Mouse (Mus musculus) left cerebral cortex, postnatal 10 days (tissue): ENCODE data around the gene Lgals7. TPM values are rescaled to one million over a fixed set of nuclear protein-coding genes. Genes with fewer than 3 reads are reported as not detected.
"Not testable (repeated sequence)": the region's sequence is repeated elsewhere in the genome, so short reads cannot be mapped to it uniquely, and the experiment has no call there.

Experiments used
- DNase-seq, 2 experiments: peaks; one replicate each; pipeline ENCODE4 v3.0.0; 2021 to 2022; ENCODE audit warnings: low spot score in 2 of 2, mixed read lengths in 1 of 2; ENCODE audit errors: extremely low spot score in 1 of 2
- intact Hi-C: fragments of 180-260 bp; cut with DNase I; formaldehyde crosslinking; loops from one replicate; pipeline ENCODE4 v1.15.1; 2025
- total RNA-seq, 2 experiments: library from RNA; stranded (reverse); gene quantifications; 2 replicates each; pipeline ENCODE4 v1.2.3; 2021

Lgals7 gene
- total RNA-seq, 2 experiments from 2014 or later = 1.6 TPM; not detected in 1

DNA sequence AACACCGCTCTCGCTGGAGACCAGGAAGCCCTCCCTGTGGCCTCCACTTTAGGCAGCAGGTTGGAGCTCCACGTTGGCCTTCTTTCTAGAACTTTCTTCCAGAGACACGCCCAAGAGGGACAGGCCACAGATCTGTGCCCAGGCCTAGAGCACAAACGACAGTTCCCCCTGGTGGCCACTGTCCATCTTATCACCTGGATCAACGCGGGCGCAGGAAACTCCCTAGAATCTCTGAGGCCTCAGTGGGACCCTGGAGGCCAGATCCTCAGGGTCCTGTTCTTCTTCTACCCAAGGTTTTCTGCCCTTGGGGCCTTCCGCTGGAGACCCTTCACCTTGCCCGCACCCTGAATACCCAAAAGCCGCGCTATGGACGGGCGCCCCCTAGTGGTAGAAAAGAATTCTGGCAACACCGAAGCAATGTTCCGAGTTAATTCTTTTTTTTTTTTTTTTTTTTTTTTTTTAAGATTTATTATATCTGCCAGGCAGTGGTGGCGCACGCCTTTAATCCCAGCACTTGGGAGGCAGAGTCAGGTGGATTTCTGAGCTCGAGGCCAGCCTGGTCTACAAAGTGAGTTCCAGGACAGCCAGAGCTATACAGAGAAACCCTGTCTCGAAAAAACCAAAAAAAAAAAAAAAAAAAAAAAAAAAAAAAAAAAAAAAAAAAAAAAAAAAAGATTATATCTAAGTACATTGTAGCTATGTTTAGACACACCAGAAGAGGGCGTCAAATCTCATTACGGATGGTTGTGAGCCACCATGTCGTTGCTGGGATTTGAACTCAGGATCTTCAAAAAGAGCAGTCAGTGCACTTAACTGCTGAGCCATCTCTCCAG, 4.1 kb downstream of the Lgals7 start:
- peak in 1 of 2 experiments; percentile 79 for DNase-seq
- intact Hi-C loops = loop anchor here (5.0 kb wide), 2 partner anchors 40 to 70 kb away; partner anchors contain the start of gene Ech1

DNA sequence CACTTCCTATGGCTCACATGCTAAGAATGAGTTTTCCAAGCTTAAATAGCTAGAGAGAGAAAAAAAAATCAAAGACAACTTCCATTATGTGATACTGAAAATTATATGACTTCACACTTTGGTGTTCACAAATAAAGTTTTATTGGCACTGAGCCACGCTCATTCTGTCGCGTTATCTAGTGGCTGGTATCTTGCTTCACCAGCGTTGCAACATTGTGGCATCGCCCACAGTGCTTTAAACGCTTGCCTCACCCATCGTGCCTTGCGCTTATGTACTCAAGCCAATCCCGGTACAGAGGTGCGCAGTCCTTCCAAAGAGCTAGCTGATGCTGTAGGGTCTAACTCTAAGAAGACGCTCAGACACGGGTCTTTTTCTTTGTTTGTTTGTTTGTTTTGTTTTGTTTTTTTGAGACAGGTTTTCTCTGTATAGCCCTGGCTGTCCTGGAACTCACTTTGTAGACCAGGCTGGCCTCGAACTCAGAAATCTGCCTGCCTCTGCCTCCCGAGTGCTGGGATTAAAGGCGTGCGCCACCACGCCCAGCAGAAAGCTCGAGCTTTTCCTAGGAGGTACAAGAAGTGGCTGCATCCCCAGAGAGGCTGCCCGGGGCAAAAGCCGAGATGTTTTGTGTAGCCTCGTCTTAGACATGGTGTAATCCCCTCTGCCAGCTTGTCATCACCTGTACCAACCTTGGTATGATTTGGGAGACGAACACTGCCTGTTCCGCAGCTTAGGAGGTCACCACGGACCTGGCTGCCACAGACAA, 7.4 kb downstream of the Lgals7 start:
- intact Hi-C loops = no loop called here
- DNase-seq = peak in 1 of 2 experiments; percentile 19

DNA sequence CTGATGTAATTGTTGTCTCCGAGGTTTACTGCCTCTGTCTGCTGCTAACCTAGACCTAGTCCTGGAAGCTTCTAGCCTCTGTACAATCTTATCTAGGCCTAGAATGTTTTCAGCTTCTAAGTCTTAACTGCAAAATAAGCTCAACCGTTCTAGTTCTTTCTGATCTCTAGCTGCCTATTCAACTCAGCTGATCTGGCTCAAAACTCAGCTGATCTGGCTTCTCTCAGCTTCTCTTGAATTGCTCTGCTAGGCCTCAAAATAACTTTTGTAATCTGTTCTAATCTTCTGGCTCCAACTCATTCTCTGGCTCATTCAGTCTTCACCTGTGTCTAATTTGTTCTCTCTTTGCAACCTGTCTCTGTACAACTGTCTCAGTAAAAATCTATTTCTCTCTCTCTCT, 10.9 kb downstream of the Lgals7 start:
- DNase-seq = no peak
- intact Hi-C loops = no loop called here

DNA sequence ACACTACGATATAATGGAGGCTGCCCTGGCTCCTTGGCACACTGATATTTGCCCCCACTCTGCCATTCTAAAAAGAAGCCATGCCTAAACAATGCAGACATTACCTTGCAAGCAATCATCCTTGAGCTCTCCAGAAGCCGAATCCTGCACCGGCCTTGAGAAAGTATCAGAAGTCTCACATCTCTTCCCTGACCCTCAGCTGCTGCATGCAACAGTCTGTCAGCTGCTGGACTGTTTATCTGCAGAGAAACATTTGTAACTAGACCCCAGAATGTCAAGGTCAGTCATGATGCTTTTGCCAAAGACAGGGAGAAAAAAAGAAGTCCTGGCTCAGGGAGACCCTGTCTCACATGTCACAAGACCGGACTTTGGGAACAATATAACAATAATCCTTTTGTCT, 12.4 kb downstream of the Lgals7 start:
- intact Hi-C loops = no loop called here
- no peak for DNase-seq

DNA sequence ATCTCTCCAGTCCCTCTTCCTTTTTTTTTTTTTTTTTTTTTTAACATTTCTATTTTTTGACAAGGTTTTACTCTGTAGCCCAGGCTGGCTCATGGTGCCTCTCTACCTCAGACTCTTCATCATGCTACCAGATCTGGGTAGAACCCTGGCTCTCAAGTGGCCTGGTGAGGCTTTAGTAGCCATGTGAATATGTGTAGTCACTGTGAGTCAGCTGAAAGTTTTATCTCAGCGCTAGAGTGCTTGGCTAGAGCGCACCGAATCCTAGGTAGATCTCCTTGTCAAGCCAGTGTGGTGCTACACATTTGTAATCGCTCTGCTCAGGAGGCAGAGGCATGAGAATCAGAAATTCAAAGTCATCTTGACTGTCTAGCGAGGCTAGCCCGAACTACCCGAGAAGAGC, 13.5 kb downstream of the Lgals7 start:
- no peak for DNase-seq
- intact Hi-C loops = no loop called here

DNA sequence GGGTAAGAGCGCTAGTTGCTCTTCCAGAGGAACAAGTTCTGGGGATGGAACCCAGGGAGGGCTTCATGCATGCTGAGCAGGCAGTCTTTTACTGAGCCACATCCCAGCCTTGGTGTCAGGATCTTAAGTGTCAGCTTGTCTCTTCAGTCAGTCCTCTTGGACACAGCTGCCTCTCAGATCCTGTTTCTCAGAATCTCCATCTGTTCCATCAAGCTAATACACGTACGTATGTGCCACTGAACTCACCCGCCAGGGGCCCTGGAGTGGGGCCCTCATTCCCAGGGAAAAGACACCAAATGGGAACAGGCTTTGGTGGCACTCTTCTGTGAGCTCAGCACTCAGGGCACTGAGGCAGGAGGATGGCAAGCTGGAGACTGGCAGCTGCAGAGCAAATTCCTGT, 14.2 kb downstream of the Lgals7 start:
- intact Hi-C loops = no loop called here
- no peak for DNase-seq

DNA sequence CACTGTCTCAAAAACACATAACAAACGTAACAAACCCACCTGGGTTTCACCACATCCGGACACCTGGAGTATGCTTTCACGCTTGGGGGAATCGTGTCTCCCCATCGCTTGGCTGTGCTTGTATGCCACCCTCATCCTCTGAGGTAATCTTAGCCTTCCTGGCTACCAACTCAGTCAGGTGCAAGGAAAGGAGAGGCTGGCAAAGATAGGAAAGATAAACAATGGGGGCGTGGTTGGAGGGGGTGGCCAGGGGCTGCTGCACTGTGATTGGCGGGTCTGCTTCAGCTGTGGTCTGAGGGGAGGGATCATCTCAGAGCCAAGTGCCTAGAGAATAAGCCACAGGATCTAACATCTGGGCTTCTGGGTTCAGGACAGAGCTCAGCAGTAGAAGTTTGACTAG, 16.0 kb downstream of the Lgals7 start:
- no peak for DNase-seq

DNA sequence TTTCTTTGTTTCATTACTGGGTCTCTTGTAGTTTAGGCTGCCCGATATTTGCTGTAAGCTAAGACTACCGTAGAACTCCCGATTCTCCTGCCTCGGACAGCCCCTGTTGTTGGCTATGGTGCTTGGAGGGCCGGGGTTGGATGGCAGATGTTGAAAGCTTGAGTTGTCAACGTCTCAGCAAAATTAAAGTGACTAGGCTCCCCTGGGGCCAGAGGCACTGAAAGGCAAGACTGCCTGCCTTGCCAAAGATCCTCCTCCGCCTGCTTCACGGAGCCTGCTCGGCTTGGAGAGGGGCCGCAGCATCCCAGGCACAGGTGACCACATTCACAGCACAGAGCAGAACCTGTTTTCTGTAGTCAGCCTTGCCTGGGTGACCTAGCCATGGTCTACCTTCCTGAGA, 16.9 kb downstream of the Lgals7 start:
- DNase-seq = peak in 1 of 2 experiments; percentile 17
- intact Hi-C loops = no loop called here

More for the DNA sequence above, 16.0 kb downstream of the Lgals7 start:
- intact Hi-C loops = no loop called here

DNA sequence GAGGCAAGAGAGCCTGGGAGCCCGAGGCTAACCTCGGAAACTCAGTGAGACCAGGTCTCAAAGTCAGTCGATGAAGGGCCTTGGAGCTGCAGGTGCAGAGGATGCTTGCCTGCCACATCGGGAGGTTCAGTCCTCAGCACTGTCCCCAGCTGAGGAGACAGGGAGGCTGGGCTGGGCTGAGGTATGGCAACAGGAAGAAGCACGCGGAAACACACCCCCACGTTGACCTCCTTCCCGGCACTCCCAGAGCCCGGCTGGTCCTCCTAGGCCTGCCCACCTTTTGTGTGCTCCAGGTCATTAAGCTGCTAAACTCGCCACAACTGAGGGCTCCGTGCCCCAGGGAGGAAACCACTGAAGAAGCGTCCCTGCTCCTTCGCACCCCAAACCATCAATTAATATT, 17.5 kb downstream of the Lgals7 start, which contains the start of gene Capn12:
TSS of gene Capn12 (plus strand) at position 224 of the 400 bp plus-strand sequence.
- intact Hi-C loops = no loop called here
- DNase-seq = peak in 1 of 2 experiments; percentile 35

DNA sequence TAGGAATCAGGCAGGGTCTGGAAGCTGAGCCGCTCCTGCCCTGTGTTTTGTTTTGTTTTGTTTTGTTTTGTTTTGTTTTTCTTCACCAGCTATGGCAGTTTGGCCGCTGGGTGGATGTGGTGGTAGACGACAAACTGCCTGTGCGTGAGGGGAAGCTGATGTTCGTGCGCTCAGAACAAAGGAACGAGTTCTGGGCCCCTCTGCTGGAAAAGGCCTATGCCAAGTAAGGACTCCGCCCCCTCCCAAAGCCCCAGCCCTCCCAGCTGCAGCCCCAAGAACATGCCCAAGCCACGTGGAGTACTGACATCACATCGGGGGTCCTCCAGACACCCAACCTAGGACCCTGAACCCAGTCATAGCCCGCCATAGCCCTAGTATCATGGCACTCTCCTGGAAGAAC, 19.4 kb downstream of the Lgals7 start:
- intact Hi-C loops = no loop called here
- peak in 1 of 2 experiments; percentile 17 for DNase-seq

DNA sequence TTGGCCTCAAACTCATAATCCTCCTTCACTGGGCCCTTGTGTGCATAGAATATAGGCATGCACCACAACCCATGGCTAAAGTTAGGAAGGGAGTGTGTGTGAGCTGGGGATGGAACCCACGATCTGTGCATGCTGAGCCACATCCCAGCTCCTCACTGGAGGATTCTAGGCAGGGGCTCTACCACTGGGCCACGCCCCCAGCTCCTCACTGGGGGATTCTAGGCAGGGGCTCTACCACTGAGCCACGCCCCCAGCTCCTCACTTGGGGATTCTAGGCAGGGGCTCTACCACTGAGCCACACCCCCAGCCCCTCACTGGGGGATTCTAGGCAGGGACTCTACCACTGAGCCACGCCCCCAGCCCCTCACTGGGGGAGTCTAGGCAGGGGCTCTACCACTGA, 20.1 kb downstream of the Lgals7 start:
- intact Hi-C loops, DNase-seq: not testable (repeated sequence)

DNA sequence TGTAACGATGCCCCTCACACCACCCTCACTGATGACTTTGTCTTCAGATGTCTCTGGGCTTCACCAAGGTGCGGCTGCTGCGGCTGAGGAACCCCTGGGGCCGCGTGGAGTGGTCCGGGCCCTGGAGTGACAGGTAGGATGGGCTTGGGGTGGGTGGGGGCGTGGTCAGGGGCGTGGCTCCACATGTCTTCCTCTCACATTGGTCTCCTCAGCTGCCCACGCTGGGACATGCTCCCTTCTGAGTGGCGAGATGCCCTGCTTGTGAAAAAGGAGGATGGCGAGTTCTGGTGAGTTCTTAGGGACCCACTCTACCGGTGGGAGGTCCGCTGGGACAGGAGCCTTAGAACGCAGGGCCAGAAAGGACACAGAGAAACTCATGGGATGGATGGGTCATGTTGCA, 22.8 kb downstream of the Lgals7 start:
- peak in 1 of 2 experiments; percentile 35 for DNase-seq
- intact Hi-C loops = no loop called here

DNA sequence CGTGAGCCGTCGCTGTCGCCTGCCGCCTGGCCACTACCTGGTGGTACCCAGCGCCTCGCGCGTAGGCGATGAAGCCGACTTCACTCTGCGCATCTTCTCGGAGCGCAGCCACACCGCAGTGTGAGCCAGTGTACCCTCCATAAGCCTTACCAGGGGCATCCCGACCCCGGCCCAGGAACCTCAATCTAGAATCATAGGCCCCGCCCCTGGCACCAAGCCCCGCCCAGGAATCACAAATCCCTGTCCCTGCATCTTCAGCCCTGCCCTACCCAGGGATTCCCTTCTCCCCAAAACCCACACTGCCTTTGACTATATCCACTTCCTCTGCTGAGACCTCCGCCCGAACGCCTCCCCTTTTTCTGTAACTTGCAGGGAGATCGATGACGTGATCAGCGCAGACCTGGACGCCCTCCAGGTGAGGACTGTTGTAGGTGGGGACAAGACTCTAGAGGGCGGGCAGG, 25.1 kb downstream of the Lgals7 start:
- intact Hi-C loops = no loop called here
- peak in 1 of 2 experiments; percentile 59 for DNase-seq

DNA sequence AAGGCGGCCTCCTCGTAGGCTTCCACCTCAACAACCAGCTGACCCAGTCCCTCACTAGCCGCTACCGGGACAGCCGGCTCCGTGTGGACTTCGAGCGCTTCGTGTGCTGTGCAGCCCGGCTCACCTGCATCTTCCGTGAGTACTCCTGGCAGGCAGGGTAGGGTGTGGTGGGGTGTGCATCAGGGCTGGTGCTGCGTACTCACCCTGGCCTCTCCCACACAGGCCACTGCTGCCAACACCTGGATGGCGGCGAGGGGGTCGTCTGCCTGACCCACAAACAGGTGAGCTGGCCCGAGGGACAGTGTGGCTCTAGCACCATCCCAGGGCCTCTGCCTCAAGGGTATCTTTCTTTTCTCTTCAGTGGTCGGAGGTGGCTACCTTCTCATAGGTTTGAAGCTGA, 28.9 kb downstream of the Lgals7 start:
- intact Hi-C loops = no loop called here

DNA sequence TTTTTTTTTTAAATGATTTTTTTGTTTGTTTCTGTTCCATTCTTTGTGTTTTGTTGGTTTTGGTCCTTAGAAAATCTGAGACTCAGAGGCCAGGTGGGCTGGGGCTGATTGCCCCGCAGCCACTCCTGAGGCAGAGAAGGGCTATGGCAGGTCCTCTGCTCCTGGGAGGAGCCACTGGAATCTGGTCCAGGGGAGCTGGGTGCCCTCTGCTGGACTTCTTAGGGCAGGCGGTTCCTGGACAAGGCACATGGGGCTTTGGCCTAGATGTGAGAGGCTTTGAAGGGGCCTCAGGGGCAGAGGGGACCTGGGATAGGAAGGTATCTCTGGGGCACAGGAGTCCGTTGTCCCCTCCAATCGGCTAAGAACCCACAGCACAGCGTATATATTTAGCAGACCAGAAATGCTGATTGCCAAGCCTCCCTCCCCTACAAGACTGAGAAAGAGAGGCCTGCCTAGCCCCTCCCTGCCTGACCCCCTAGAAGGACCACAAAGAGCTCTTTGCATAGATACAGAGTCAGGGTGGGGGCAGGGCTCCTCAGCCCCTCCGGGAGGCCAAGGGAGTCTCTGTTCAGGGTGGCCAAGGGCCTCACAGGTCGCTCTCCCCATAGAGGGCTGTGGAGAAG, 30.1 kb downstream of the Lgals7 start:
- DNase-seq = peak in 1 of 2 experiments; percentile 70
- intact Hi-C loops = no loop called here

More for the DNA sequence above, 28.9 kb downstream of the Lgals7 start:
- DNase-seq = peak in 1 of 2 experiments; percentile 34

DNA sequence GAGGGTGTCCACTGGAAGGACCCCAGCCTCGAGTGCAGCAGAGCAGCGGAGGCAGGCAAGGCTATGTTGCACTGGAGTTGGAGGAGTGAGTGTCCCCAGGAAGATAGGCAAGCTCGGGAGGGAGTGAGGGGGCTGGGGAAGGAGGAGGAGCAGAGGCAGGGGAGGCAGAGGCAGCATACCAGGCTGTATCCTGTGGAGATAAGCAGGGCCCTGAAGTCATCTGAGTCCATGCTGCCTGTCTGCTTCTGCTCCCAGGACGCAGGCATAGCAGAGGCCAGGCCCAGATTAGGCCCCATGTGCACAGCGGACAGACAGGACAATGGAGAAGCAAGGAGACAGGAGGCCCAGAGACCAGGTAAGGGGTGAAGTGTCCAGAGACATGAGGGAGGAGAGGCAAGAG, 31.3 kb downstream of the Lgals7 start:
- intact Hi-C loops = no loop called here
- DNase-seq = peak in 1 of 2 experiments; percentile 19

DNA sequence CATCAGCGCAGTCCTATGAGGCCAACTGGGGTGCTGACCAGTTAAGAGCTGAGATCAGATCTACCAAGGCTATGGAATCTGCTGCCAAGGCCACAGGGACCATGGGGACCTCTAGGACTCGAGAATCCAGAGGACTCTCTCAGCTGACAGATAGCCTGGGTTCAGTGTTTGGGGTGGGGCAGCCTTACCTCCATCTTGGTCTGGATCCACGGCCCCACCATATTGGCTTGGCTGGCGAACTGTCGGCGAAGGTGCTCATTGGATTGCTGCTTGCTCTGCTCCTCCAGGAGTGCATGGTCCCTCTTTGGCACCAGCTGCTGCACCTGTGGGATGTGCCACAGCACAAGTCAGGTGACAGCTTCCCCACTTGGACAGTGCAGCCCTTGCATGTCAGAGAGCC, 34.0 kb downstream of the Lgals7 start:
- no peak for DNase-seq
- intact Hi-C loops = no loop called here

DNA sequence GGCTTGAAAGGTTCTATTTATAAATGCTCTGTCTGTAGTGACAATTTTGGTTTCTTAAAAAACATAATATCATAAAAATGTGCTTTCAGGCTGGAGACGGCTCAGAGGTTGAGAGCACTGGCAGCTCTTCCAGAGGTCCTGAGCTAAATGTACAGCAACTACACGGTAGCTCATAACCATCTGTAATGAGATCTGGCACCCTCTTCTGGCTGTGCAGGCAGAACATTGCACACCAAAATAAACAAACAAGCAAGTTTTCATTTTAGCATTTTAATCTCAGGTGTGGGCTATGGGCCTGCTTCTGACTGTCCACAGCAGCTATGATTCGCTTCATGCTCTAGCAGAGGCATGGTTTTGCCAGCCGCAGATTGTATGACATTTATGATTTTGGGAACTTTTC, 36.3 kb downstream of the Lgals7 start:
- DNase-seq = no peak
- intact Hi-C loops = no loop called here
